Mouse (Mus musculus): ENCODE data around the gene Ndc80. TPM values are rescaled to one million over a fixed set of nuclear protein-coding genes. Genes with fewer than 3 reads are reported as not detected.

Gene Ndc80
- polyA plus RNA-seq, 1 experiment from 2014 or later: 21.5 TPM

- Histone ChIP-seq H3K4me2 (ENCODE audit: low read length) (no peak overlapping the region), H3K27me3 (ENCODE audit: insufficient read depth, low read length) (no peaks in the 10 kb centered on the region), H3K9ac (ENCODE audit: low read depth, low read length) (no peak overlapping the region), H3K27ac (no peak overlapping the region), H3K4me1 (replicated peaks; ENCODE audit: insufficient read depth, low read length) (peaks cover 4% of the 10 kb centered on the region; the same call in 1 of the 2 replicates), H3K36me3 (ENCODE audit: insufficient read depth, low read length) (0 out of 2 replicates have a peak, but pooled peaks cover 4% of the 10 kb centered on the region), H3K9me3 (replicated peaks; ENCODE audit: low read length) (no peaks in the 10 kb centered on the region), H3K4me3 (replicated peaks; ENCODE audit: low read depth, low read length) (no peak overlapping the region)
- no peak; the same call in 1 of the 2 replicates for ATAC-seq (replicated peaks; ENCODE audit: low FRiP score, low read depth)
- 23% methylated on average over 4 of the region's 4 CpGs for WGBS
- DNase-seq (ENCODE audit: low spot score): peak; percentile 9
- TF ChIP-seq CTCF (IDR thresholded peaks at IDR 0.05; ENCODE audit: low read depth): no peak
Observed at GRCm38 (mm10) chr17:71491332-71491686, 35.3 kb downstream of the Ndc80 start.

- Histone ChIP-seq H3K27ac (no peak overlapping the region), H3K4me2 (ENCODE audit: low read length) (no peak overlapping the region), H3K9me3 (replicated peaks; ENCODE audit: low read length) (no peaks in the 10 kb centered on the region), H3K4me3 (replicated peaks; ENCODE audit: low read depth, low read length) (no peak overlapping the region), H3K4me1 (replicated peaks; ENCODE audit: insufficient read depth, low read length) (peaks cover 9% of the 10 kb centered on the region; the same call in 1 of the 2 replicates), H3K9ac (ENCODE audit: low read depth, low read length) (no peak overlapping the region), H3K27me3 (ENCODE audit: insufficient read depth, low read length) (no peaks in the 10 kb centered on the region), H3K36me3 (ENCODE audit: insufficient read depth, low read length) (0 out of 2 replicates have a peak, but pooled peaks cover 3% of the 10 kb centered on the region)
- no peak for ATAC-seq (replicated peaks; ENCODE audit: low FRiP score, low read depth)
- WGBS: 63% methylated on average over 9 of the region's 9 CpGs
- no peak for DNase-seq (ENCODE audit: low spot score)
- no peak for TF ChIP-seq CTCF (IDR thresholded peaks at IDR 0.05; ENCODE audit: low read depth)
Observed at GRCm38 (mm10) chr17:71490666-71491331, 35.9 kb downstream of the Ndc80 start.

GRCm38 (mm10) chr17:71489703-71490461, 36.8 kb downstream of the Ndc80 start:
- 90% methylated on average over 9 of the region's 9 CpGs for WGBS
- no peak overlapping the region for H3K4me2 ChIP-seq (ENCODE audit: low read length)
- no peaks in the 10 kb centered on the region for H3K9me3 ChIP-seq (replicated peaks; ENCODE audit: low read length)
- DNase-seq (ENCODE audit: low spot score): no peak
- H3K27me3 ChIP-seq (ENCODE audit: insufficient read depth, low read length): no peaks in the 10 kb centered on the region
- no peak for ATAC-seq (replicated peaks; ENCODE audit: low FRiP score, low read depth)
- H3K4me3 ChIP-seq (replicated peaks; ENCODE audit: low read depth, low read length): no peak overlapping the region
- H3K36me3 ChIP-seq (ENCODE audit: insufficient read depth, low read length): no peaks in the 10 kb centered on the region
- H3K9ac ChIP-seq (ENCODE audit: low read depth, low read length): no peak overlapping the region
- no peak overlapping the region for H3K27ac ChIP-seq
- no peak for TF ChIP-seq CTCF (IDR thresholded peaks at IDR 0.05; ENCODE audit: low read depth)
- peaks cover 15% of the 10 kb centered on the region; the same call in 1 of the 2 replicates for H3K4me1 ChIP-seq (replicated peaks; ENCODE audit: insufficient read depth, low read length)

GRCm38 (mm10) chr17:71486231-71486851, 40.3 kb downstream of the Ndc80 start:
- peak overlapping the region; percentile 48 for H3K4me2 ChIP-seq (ENCODE audit: low read length)
- H3K9me3 ChIP-seq (replicated peaks; ENCODE audit: low read length): no peaks in the 10 kb centered on the region
- H3K9ac ChIP-seq (ENCODE audit: low read depth, low read length): peak overlapping the region; percentile 52; the same call in 1 of the 2 replicates
- TF ChIP-seq CTCF (IDR thresholded peaks at IDR 0.05; ENCODE audit: low read depth): no peak
- H3K4me3 ChIP-seq (replicated peaks; ENCODE audit: low read depth, low read length): no peak overlapping the region
- WGBS: 2% methylated on average over 8 of the region's 8 CpGs
- ATAC-seq (replicated peaks; ENCODE audit: low FRiP score, low read depth): no peak
- peak overlapping the region; percentile 93 for H3K27ac ChIP-seq
- no peaks in the 10 kb centered on the region for H3K27me3 ChIP-seq (ENCODE audit: insufficient read depth, low read length)
- no peaks in the 10 kb centered on the region for H3K36me3 ChIP-seq (ENCODE audit: insufficient read depth, low read length)
- DNase-seq (ENCODE audit: low spot score): peak; percentile 83
- peaks cover 15% of the 10 kb centered on the region; the same call in 1 of the 2 replicates for H3K4me1 ChIP-seq (replicated peaks; ENCODE audit: insufficient read depth, low read length)

GRCm38 (mm10) chr17:71485791-71486230, 40.8 kb downstream of the Ndc80 start:
- Histone ChIP-seq H3K4me2 (ENCODE audit: low read length) (peak overlapping the region; percentile 48), H3K27me3 (ENCODE audit: insufficient read depth, low read length) (no peaks in the 10 kb centered on the region), H3K27ac (peak overlapping the region; percentile 93), H3K4me1 (replicated peaks; ENCODE audit: insufficient read depth, low read length) (peaks cover 15% of the 10 kb centered on the region; the same call in 1 of the 2 replicates), H3K4me3 (replicated peaks; ENCODE audit: low read depth, low read length) (0 out of 2 replicates have a peak overlapping the region, but pooled peaks have one; percentile 0), H3K9me3 (replicated peaks; ENCODE audit: low read length) (no peaks in the 10 kb centered on the region), H3K9ac (ENCODE audit: low read depth, low read length) (peak overlapping the region; percentile 52; the same call in 1 of the 2 replicates), H3K36me3 (ENCODE audit: insufficient read depth, low read length) (no peaks in the 10 kb centered on the region)
- 18% methylated on average over 12 of the region's 12 CpGs for WGBS
- 0 out of 2 replicates have a peak, but pooled peaks have one; percentile 22 for ATAC-seq (replicated peaks; ENCODE audit: low FRiP score, low read depth)
- DNase-seq (ENCODE audit: low spot score): peak; percentile 66
- TF ChIP-seq CTCF (IDR thresholded peaks at IDR 0.05; ENCODE audit: low read depth): no peak

- no peaks in the 10 kb centered on the region for H3K9me3 ChIP-seq (replicated peaks; ENCODE audit: low read length)
- no peak for ATAC-seq (replicated peaks; ENCODE audit: low FRiP score, low read depth)
- no peaks in the 10 kb centered on the region for H3K36me3 ChIP-seq (ENCODE audit: insufficient read depth, low read length)
- 96% methylated on average over 5 of the region's 5 CpGs for WGBS
- H3K4me1 ChIP-seq (replicated peaks; ENCODE audit: insufficient read depth, low read length): peaks cover 19% of the 10 kb centered on the region; the same call in 1 of the 2 replicates
- H3K4me2 ChIP-seq (ENCODE audit: low read length): no peak overlapping the region
- H3K27me3 ChIP-seq (ENCODE audit: insufficient read depth, low read length): no peaks in the 10 kb centered on the region
- H3K27ac ChIP-seq: 0 out of 2 replicates have a peak overlapping the region, but pooled peaks have one; percentile 93
- DNase-seq (ENCODE audit: low spot score): no peak
- H3K4me3 ChIP-seq (replicated peaks; ENCODE audit: low read depth, low read length): no peak overlapping the region
- TF ChIP-seq CTCF (IDR thresholded peaks at IDR 0.05; ENCODE audit: low read depth): no peak
- H3K9ac ChIP-seq (ENCODE audit: low read depth, low read length): no peak overlapping the region
Observed at GRCm38 (mm10) chr17:71484711-71485110, 41.9 kb downstream of the Ndc80 start.

Data from kidney, postnatal 0 days (tissue).